Mouse (Mus musculus) lung, postnatal 0 days (tissue): ENCODE data around the gene Srgap2.

Experiments used
- CTCF ChIP-seq: IDR thresholded peaks from 2 replicates; pipeline ENCODE4 v1.5.1; 2016; ENCODE audit warnings: antibody characterized with exemption, mild to moderate bottlenecking
- EP300 ChIP-seq: IDR thresholded peaks from 2 replicates; pipeline ENCODE4 v1.6.1; 2016; ENCODE audit warnings: antibody characterized with exemption, mild to moderate bottlenecking, control low read depth

GRCm38 (mm10) chr1:131236077-131236476 lies 291.1 kb downstream of the Srgap2 start:
- TF ChIP-seq CTCF, result no peak
- no peak for TF ChIP-seq EP300
